16 mouse cellular contexts compared by ENCODE assay signal in the genomic region with DNA sequence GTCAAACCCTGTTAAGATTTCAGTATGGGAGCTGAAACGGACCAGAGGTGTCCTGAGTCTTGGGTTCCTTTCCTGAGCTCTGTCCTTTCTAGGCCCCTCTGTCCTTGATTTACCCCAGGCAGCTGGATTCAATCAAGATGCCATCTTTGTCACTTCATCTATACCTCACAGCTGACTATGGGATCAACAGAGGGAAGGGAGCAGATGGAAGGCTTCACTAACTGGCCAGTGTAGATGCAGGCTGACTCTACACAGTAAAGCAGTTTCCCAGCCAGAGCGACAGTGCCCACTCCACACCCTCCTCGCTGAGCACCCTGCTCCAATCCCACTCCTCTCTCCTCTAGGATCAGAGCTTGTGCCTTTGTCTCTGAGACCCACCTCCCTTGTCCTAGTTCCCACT.
"Had no signal": no experiment of that assay in that cellular context is flagged by ENCODE, and none has a peak within 500 bp of the region (broad histone marks: within the 10 kb centered on the region; RNA-seq: fewer than 3 reads in every experiment).

No protein-coding gene starts in this region.

- H3K27ac ChIP-seq: kidney, embryonic 15.5 days; limb, embryonic 15.5 days; liver, embryonic 13.5 days; midbrain, embryonic 10.5 days; neural tube, embryonic 15.5 days had no signal

- H3K4me2 ChIP-seq: kidney, embryonic 15.5 days; limb, embryonic 15.5 days; liver, embryonic 13.5 days; neural tube, embryonic 15.5 days had no signal

- H3K4me1 ChIP-seq: limb, embryonic 15.5 days; liver, embryonic 13.5 days had no signal

- ATAC-seq: intestine, embryonic 16.5 days; liver, postnatal 0 days had no signal

- H3K9me3 ChIP-seq: kidney, embryonic 15.5 days; limb, embryonic 15.5 days; liver, embryonic 13.5 days; midbrain, embryonic 10.5 days; neural tube, embryonic 15.5 days had no signal

- H3K27me3 ChIP-seq: limb, embryonic 15.5 days; liver, embryonic 13.5 days; neural tube, embryonic 15.5 days had no signal

- H3K9ac ChIP-seq: kidney, embryonic 15.5 days; limb, embryonic 15.5 days; liver, embryonic 13.5 days; liver, postnatal 0 days; neural tube, embryonic 15.5 days had no signal

- DNase-seq: kidney, adult 2 months; kidney, postnatal 25 days; layer of hippocampus, adult 9-11 months; left cerebral cortex, postnatal 4 days; liver, embryonic 13.5 days; liver, postnatal 0 days; midbrain, embryonic 14.5 days; right cerebral cortex, adult 18-20 months; right cerebral cortex, postnatal 25 days; thymus, postnatal 36 days had no signal

- H3K4me3 ChIP-seq: kidney, embryonic 15.5 days; limb, embryonic 15.5 days; liver, embryonic 13.5 days; midbrain, embryonic 10.5 days; myocyte; neural tube, embryonic 15.5 days had no signal
